In the genomic region with DNA sequence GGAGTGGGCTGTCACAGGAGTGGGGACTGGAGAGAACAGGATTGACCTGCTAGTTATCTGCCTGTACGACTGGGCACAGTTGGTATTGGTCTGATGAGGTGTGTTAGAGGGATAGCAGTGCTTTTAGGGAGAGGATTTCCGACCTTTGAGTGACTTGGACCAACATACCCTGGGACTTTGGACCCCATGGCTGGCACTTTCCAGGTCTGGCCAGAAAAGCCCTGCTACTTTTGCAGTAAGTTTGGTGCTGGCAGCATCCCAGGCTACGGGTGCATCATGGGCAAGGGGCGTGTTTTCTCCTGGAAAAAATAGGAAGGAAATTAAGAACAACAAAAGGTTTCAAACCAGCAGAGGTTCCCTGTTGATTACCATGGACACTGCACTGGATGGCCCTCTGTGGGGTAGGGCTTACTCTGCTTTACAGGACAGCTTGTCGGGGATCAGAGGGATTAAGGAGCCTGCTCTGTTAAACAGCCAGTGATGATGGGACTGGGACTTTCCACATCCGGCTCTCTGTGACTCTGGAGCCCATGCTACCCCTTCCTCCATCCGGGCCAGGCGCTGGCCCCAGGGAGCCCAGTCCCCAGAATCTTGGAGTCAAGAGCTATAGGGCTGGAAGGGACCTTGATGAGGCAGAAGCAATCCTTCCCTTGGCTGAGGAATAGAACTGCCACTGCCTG, we compare ENCODE assay signal across 8 mouse cellular contexts.
DNase-seq lines count a peak whose midpoint lies in the region.

No protein-coding gene starts in this region.

- peak; percentile 42 for DNase-seq in cerebellum, adult 9-11 months
- no peak for DNase-seq in cerebellum, postnatal 36 days
- DNase-seq in lung, postnatal 36 days: peak; percentile 26
- DNase-seq in lung, postnatal 25 days (ENCODE audit: low spot score): no peak
- DNase-seq in kidney, adult 8-10 months: peak; percentile 91 to 93
- DNase-seq in retina, postnatal 1 day: peak; percentile 69
- no peak for DNase-seq in ovary, postnatal 10 days (ENCODE audit: low spot score)
- DNase-seq in thymus, postnatal 36 days: no peak

Comparison
In these comparisons a context has a peak if more than half of its experiments do, and no peak if none do; other contexts are left out.
1. DNase-seq: peak in cerebellum, adult 9-11 months (single experiment), lung, postnatal 36 days (single experiment), kidney, adult 8-10 months (2 of 2) and retina, postnatal 1 day (single experiment); none in cerebellum, postnatal 36 days (0 of 2), lung, postnatal 25 days (single experiment), ovary, postnatal 10 days (single experiment) and thymus, postnatal 36 days (0 of 2).